Mouse (Mus musculus) lung, postnatal 0 days (tissue): ENCODE measurements at regions not wholly inside any gene's neighbourhood (a gene's known extent, or its start where the extent isn't known, plus 50 kb on each side); places are given as distances from the start of the nearest gene placed in this dataset.

Experiments
- CTCF ChIP-seq: IDR thresholded peaks from 2 replicates; pipeline ENCODE4 v1.5.1; 2016; ENCODE audit warnings: antibody characterized with exemption, mild to moderate bottlenecking
- EP300 ChIP-seq: IDR thresholded peaks from 2 replicates; pipeline ENCODE4 v1.6.1; 2016; ENCODE audit warnings: antibody characterized with exemption, mild to moderate bottlenecking, control low read depth

- TF ChIP-seq EP300 (no peak), CTCF (no peak)
Observed at GRCm38 (mm10) chr8:57111403-57111771, 209.4 kb upstream of the Hand2 start.
